Mouse (Mus musculus) ES-Bruce4 (cell line): ENCODE results near the gene Pphln1.
"Not testable (repeated sequence)": the region's sequence is repeated elsewhere in the genome, so short reads cannot be mapped to it uniquely, and the experiment has no call there.

Experiments used
- CTCF ChIP-seq: IDR thresholded peaks from one replicate; pipeline ENCODE4 v1.8.1; 2011; ENCODE audit warnings: low read depth, low read length
- EP300 ChIP-seq: IDR thresholded peaks from 2 replicates; pipeline ENCODE4 v1.6.1; 2011; ENCODE audit warnings: low read depth, low read length; ENCODE audit not compliant: insufficient read depth
- POLR2A ChIP-seq: IDR thresholded peaks from one replicate; pipeline ENCODE4 v1.8.1; 2011; ENCODE audit warnings: low read length; ENCODE audit not compliant: insufficient read depth

DNA sequence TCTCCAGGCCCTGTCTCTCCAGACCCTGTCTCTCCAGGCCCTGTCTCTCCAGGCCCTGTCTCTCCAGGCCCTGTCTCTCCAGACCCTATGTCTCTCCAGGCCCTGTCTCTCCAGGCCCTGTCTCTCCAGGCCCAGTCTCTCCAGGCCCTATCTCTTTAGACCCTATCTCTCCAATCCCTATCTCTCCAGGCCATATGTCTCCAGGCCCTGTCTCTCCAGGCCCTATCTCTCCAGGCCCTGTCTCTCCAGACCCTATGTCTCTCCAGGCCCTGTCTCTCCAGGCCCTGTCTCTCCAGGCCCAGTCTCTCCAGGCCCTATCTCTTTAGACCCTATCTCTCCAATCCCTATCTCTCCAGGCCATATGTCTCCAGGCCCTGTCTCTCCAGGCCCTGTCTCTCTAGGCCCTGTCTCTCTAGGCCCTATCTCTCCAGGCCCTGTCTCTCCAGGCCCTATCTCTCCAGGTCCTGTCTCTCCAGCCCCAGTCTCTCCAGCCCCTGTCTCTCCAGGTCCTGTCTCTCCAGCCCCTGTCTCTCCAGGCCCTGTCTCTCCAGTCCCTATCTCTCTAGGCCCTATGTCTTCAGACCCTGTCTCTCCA lies 25.5 kb upstream of the Pphln1 start:
- TF ChIP-seq CTCF, EP300, POLR2A: not testable (repeated sequence)
